Mouse (Mus musculus) neural tube, embryonic 11.5 days (tissue): Measurements from ENCODE around the gene Ferd3l. TPM values are rescaled to one million over a fixed set of nuclear protein-coding genes. Genes with fewer than 3 reads are reported as not detected.

Experiments used
- polyA plus RNA-seq: library from polyadenylated mRNA; unstranded; fragments of >200 nt; fragmentation: Nextera tagmentation; extraction: Ambion mirVana; gene quantifications from 2 replicates; pipeline ENCODE4 v1.2.1, GENCODE M21; 2014

The Ferd3l gene
- polyA plus RNA-seq, 1 experiment from 2014 or later, result 0.72 TPM

Other genes starting within 250 kb of the Ferd3l start
- gene Twist1, start 29.2 kb downstream of the Ferd3l start, polyA plus RNA-seq, result 20.9 and 25.2 TPM in 2 replicates